Mouse (Mus musculus) kidney, embryonic 14.5 days (tissue): ENCODE measurements around the gene Ift88. TPM values are rescaled to one million over a fixed set of nuclear protein-coding genes. Genes with fewer than 3 reads are reported as not detected.

Experiments
- polyA plus RNA-seq: library from polyadenylated mRNA; unstranded; fragments of >200 nt; fragmentation: Nextera tagmentation; extraction: Ambion mirVana; gene quantifications from 2 replicates; pipeline ENCODE4 v1.2.1, GENCODE M21; 2014

Ift88 gene
- polyA plus RNA-seq, 1 experiment from 2014 or later, result 16.2 TPM

Other genes with a start within 250 kb of the Ift88 start
- 14.3 and 17.6 TPM in 2 replicates for gene Cryl1, start 25.5 kb upstream of the Ift88 start, polyA plus RNA-seq
- 1.2 and 2.5 TPM in 2 replicates for gene Il17d, start 100.7 kb downstream of the Ift88 start, polyA plus RNA-seq
- gene Eef1akmt1, start 147.6 kb downstream of the Ift88 start, polyA plus RNA-seq, result 102 and 131 TPM in 2 replicates
- gene Xpo4, start 241.4 kb downstream of the Ift88 start, polyA plus RNA-seq, result 25.4 and 36.7 TPM in 2 replicates